Comparison of ENCODE assay signal across 8 mouse cellular contexts in genomic region chr7:99181619-99182431, GRCm38 (mm10). TPM values are rescaled to one million over a fixed set of nuclear protein-coding genes. Genes with fewer than 3 reads are reported as not detected.
A peak's percentile ranks its signal among the peaks of the same experiment; 100 is the strongest.
DNase-seq lines count a peak whose midpoint lies in the region; ATAC-seq and TF ChIP-seq lines count a peak whose summit lies in the region.

No protein-coding gene starts in this region.

- H3K4me3 ChIP-seq in cortical plate, adult 2 months (ENCODE audit: insufficient read depth, low read length): peak overlapping the region; percentile 76
- H3K4me3 ChIP-seq in hindbrain, embryonic 12.5 days: peak overlapping the region; percentile 79
- H3K4me3 ChIP-seq in limb, embryonic 12.5 days (replicated peaks): peak overlapping the region; percentile 60
- H3K4me3 ChIP-seq in midbrain, embryonic 16.5 days (ENCODE audit: low read depth, low read length): peak overlapping the region; percentile 74

- no peaks in the 10 kb centered on the region for H3K36me3 ChIP-seq in hindbrain, embryonic 12.5 days
- no peaks in the 10 kb centered on the region for H3K36me3 ChIP-seq in limb, embryonic 12.5 days
- no peaks in the 10 kb centered on the region for H3K36me3 ChIP-seq in midbrain, embryonic 16.5 days (ENCODE audit: control insufficient read depth, insufficient read depth, low read length)

- ATAC-seq in hindbrain, embryonic 12.5 days (ENCODE audit: low FRiP score): no peak; the same call in 1 of the 2 replicates
- ATAC-seq in limb, embryonic 12.5 days (ENCODE audit: insufficient number of reproducible peaks, insufficient read depth, low FRiP score, low TSS enrichment, low read depth): no peak
- ATAC-seq in midbrain, embryonic 16.5 days: peak; percentile 14; the same call in 1 of the 2 replicates

- TF ChIP-seq CTCF in cortical plate, adult 2 months (IDR thresholded peaks at IDR 0.05; ENCODE audit: extremely low read depth, insufficient read depth, low read length): no peak

- TF ChIP-seq POLR2A in cortical plate, adult 2 months (IDR thresholded peaks at IDR 0.05; ENCODE audit: extremely low read depth, insufficient read depth, low read length): no peak

- whole genome bisulfite sequencing in hindbrain, embryonic 12.5 days: 20% methylated on average over 14 of the region's 14 CpGs
- WGBS in limb, embryonic 12.5 days: 20% methylated on average over 14 of the region's 14 CpGs
- 23% methylated on average over 14 of the region's 14 CpGs for WGBS in midbrain, embryonic 16.5 days

- H3K4me1 ChIP-seq in cortical plate, adult 2 months (ENCODE audit: control insufficient read depth, insufficient read depth, low read length): peaks cover 11% of the 10 kb centered on the region
- H3K4me1 ChIP-seq in hindbrain, embryonic 12.5 days: peaks cover 17% of the 10 kb centered on the region; the same call in 1 of the 2 replicates
- H3K4me1 ChIP-seq in limb, embryonic 12.5 days (replicated peaks): peaks cover 13% of the 10 kb centered on the region
- peaks cover 10% of the 10 kb centered on the region for H3K4me1 ChIP-seq in midbrain, embryonic 16.5 days (ENCODE audit: control insufficient read depth, insufficient read depth, low read length)

- peak overlapping the region; percentile 88 for H3K9ac ChIP-seq in hindbrain, embryonic 12.5 days
- H3K9ac ChIP-seq in limb, embryonic 12.5 days (replicated peaks): peak overlapping the region; percentile 75
- H3K9ac ChIP-seq in midbrain, embryonic 16.5 days (ENCODE audit: low read depth, low read length): peak overlapping the region; percentile 94

- H3K9me3 ChIP-seq in hindbrain, embryonic 12.5 days (replicated peaks): no peaks in the 10 kb centered on the region
- H3K9me3 ChIP-seq in limb, embryonic 12.5 days: no peaks in the 10 kb centered on the region
- no peaks in the 10 kb centered on the region for H3K9me3 ChIP-seq in midbrain, embryonic 16.5 days (replicated peaks; ENCODE audit: control insufficient read depth, low read length, poor library complexity, severe bottlenecking)

- peak; percentile 39 to 73 for DNase-seq in left cerebral cortex, postnatal 14 days (ENCODE audit: low spot score in 2 of 2)
- DNase-seq in left cerebral cortex, adult 11 months (ENCODE audit: low spot score): no peak
- no peak for DNase-seq in testis, postnatal 10 days (ENCODE audit: low spot score)
- DNase-seq in adrenal gland, postnatal 14 days: no peak

- peaks cover 14% of the 10 kb centered on the region for H3K27me3 ChIP-seq in hindbrain, embryonic 12.5 days
- peaks cover 20% of the 10 kb centered on the region; the same call in 1 of the 2 replicates for H3K27me3 ChIP-seq in limb, embryonic 12.5 days
- no peaks in the 10 kb centered on the region for H3K27me3 ChIP-seq in midbrain, embryonic 16.5 days (ENCODE audit: control insufficient read depth, insufficient read depth, low read depth, low read length)

- peak overlapping the region; percentile 91 for H3K4me2 ChIP-seq in hindbrain, embryonic 12.5 days (replicated peaks)
- peak overlapping the region; percentile 93 for H3K4me2 ChIP-seq in limb, embryonic 12.5 days
- H3K4me2 ChIP-seq in midbrain, embryonic 16.5 days (ENCODE audit: low read length): peak overlapping the region; percentile 85

- H3K27ac ChIP-seq in cortical plate, adult 2 months (ENCODE audit: insufficient read depth, low read length): peak overlapping the region; percentile 62; the same call in 1 of the 2 replicates
- H3K27ac ChIP-seq in hindbrain, embryonic 12.5 days: no peak overlapping the region
- H3K27ac ChIP-seq in limb, embryonic 12.5 days: no peak overlapping the region
- no peak overlapping the region for H3K27ac ChIP-seq in midbrain, embryonic 16.5 days (ENCODE audit: low read length)

- intact Hi-C loops in left cerebral cortex, postnatal 14 days (cut with DNase I): loop anchor here (5.0 kb wide), 1 partner anchor 65 kb away; no protein-coding TSS in a partner anchor

RNA-seq across cellular contexts. Expression of gene Dgat2, which starts 0.7 kb away (rescaled TPM):
- total RNA-seq in left cerebral cortex, postnatal 14 days (2021): 100 to 1,000 TPM in 1 of 2 experiments, 10 to 100 TPM in 1; 89.2 to 100 TPM
- 74.0 and 76.7 TPM in 2 replicates for polyA plus RNA-seq in cortical plate, adult 2 months (2012; rRNA removed)
- 11.6 and 12.8 TPM in 2 replicates for polyA plus RNA-seq in hindbrain, embryonic 12.5 days (2016; fragmentation: Nextera tagmentation; extraction: Ambion mirVana)
- polyA plus RNA-seq in limb, embryonic 12.5 days (2016; fragmentation: Nextera tagmentation; extraction: Ambion mirVana): 14.0 and 14.1 TPM in 2 replicates
- 22.0 and 24.0 TPM in 2 replicates for polyA plus RNA-seq in midbrain, embryonic 16.5 days (2015; fragmentation: Nextera tagmentation; extraction: Ambion mirVana)
- total RNA-seq in adrenal gland, postnatal 14 days (2021): 831 and 917 TPM in 2 replicates

RNA-seq across cellular contexts. Expression of gene Uvrag, which starts 40.9 kb away (rescaled TPM):
- total RNA-seq in left cerebral cortex, postnatal 14 days (2021): 10 to 100 TPM; 39.4 to 41.7 TPM
- 18.0 and 19.7 TPM in 2 replicates for polyA plus RNA-seq in cortical plate, adult 2 months (2012; rRNA removed)
- polyA plus RNA-seq in hindbrain, embryonic 12.5 days (2016; fragmentation: Nextera tagmentation; extraction: Ambion mirVana): 16.6 and 17.7 TPM in 2 replicates
- 16.8 and 17.4 TPM in 2 replicates for polyA plus RNA-seq in limb, embryonic 12.5 days (2016; fragmentation: Nextera tagmentation; extraction: Ambion mirVana)
- 16.0 and 17.7 TPM in 2 replicates for polyA plus RNA-seq in midbrain, embryonic 16.5 days (2015; fragmentation: Nextera tagmentation; extraction: Ambion mirVana)
- 33.7 and 42.3 TPM in 2 replicates for total RNA-seq in adrenal gland, postnatal 14 days (2021)

RNA-seq across cellular contexts. Expression of gene Mogat2, which starts 56.6 kb away (rescaled TPM):
- total RNA-seq in left cerebral cortex, postnatal 14 days (2021): not detected
- 0.10 TPM in 1 of 2 replicates, not detected in the other for polyA plus RNA-seq in cortical plate, adult 2 months (2012; rRNA removed)
- 5.3 and 6.3 TPM in 2 replicates for polyA plus RNA-seq in hindbrain, embryonic 12.5 days (2016; fragmentation: Nextera tagmentation; extraction: Ambion mirVana)
- 13.5 and 14.0 TPM in 2 replicates for polyA plus RNA-seq in limb, embryonic 12.5 days (2016; fragmentation: Nextera tagmentation; extraction: Ambion mirVana)
- 1.1 and 1.2 TPM in 2 replicates for polyA plus RNA-seq in midbrain, embryonic 16.5 days (2015; fragmentation: Nextera tagmentation; extraction: Ambion mirVana)
- total RNA-seq in adrenal gland, postnatal 14 days (2021): 0.41 TPM in 1 of 2 replicates, not detected in the other

Comparison
In these comparisons a context has a peak if more than half of its experiments do, and no peak if none do; other contexts are left out.
1. DNase-seq: peak in left cerebral cortex, postnatal 14 days (2 of 2); none in left cerebral cortex, adult 11 months (single experiment), testis, postnatal 10 days (single experiment) and adrenal gland, postnatal 14 days (single experiment).
2. Peak in every context shown above with its lines, with median percentiles within 50 percentile points of each other: H3K4me3 ChIP-seq, H3K4me2 ChIP-seq and H3K9ac ChIP-seq.